Mouse (Mus musculus) erythroblast, adult 5-6 weeks (primary cell): ENCODE data around the gene Trpc4. TPM values are rescaled to one million over a fixed set of nuclear protein-coding genes. Genes with fewer than 3 reads are reported as not detected.

ENCODE experiments used
- ATAC-seq: replicated peaks from 2 replicates; pipeline ENCODE4 v1.8.0; 2016; ENCODE audit warnings: moderate number of reproducible peaks, mild to moderate bottlenecking, moderate TSS enrichment, inconsistent platforms; ENCODE audit not compliant: poor library complexity, low FRiP score, severe bottlenecking
- total RNA-seq, 2 experiments: library from RNA; stranded (forward) in 1 of 2; stranded (reverse) in 1 of 2; fragments of 150-400 nt in 1 of 2; fragments of 200-764, 138-1000 nt in 1 of 2; gene quantifications; 2 replicates each; pipeline versions ENCODE4 v1.2.3 to v1.2.4; 2015 to 2017; ENCODE audit warnings: low replicate concordance in 2 of 2

Trpc4 gene
- total RNA-seq, 2 experiments from 2014 or later = not detected

DNA sequence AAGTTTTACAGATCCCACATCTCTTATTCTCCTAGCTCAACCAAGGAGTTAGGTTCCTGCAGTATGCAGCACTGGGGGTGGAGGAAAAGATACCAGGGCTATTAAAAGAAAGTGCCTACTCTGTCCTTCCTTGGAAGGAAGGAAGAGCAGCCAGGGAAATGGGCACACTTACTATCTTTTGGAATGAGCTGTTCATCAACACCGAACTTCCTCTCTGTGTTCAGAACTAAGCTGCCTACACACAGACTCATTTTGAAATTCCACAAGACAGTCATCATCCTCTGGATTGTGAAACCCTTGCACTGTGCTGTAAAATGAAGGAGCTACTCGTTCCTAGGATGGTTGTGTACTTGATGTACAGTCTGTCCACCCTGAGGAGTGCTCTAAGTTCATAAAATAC is 90.6 kb downstream of the Trpc4 start:
- no peak for ATAC-seq

DNA sequence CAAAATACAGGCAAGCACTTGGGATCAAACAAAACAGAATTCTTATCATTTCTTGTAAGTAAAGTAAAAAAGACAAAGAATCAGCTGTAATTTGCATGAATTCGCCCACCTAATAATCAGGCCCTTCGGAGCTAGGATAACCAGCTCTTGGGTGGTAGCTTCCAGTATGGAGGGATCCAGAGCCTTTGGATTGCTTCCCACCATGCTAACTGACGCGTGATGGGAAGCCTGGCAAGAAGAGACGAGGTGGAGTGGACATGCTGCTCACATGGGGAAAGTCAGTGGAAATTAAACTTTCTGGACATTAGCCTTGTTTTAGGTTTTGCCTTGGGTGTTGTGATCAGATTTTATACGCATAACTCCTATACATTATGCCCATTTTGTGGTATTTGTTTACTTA is 93.5 kb downstream of the Trpc4 start:
- ATAC-seq = no peak

DNA sequence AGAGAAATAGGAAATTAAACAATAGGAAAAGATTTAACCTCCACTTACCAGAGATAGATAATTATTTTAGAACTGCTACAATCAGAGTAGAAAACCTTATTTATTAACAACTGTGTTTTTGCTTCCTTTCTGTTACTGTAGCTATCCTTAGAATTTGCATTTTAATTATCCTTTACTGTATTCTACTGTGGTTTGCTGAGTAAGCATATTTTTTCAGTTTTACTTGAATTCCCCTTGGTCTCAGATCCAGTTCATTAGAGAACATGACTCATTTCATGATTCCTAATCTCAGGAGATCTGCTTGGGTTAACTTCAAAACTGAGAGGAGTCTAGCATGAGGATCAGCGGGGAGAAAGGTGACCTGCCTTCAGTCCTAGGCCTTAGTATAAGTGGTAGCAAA is 111.1 kb downstream of the Trpc4 start:
- ATAC-seq = no peak

DNA sequence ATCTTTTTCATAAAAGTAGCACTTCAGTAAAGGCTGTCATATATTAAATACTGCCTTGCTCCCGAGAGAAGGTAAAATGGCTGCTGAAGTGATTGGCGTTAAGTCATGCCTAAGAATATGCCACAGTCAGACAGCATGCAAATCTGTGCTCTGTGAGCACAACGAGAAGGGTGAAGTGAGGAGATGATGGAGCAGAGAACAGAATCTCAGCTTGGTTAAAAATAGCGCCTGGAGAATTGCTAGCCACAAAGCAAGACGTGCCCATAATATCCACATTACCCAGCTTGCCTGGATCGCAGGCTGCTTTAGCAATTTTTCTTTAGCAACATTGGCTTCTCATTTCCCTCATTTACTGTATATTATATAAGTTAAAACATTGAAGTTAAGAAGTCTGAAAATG is 113.3 kb downstream of the Trpc4 start:
- no peak for ATAC-seq

DNA sequence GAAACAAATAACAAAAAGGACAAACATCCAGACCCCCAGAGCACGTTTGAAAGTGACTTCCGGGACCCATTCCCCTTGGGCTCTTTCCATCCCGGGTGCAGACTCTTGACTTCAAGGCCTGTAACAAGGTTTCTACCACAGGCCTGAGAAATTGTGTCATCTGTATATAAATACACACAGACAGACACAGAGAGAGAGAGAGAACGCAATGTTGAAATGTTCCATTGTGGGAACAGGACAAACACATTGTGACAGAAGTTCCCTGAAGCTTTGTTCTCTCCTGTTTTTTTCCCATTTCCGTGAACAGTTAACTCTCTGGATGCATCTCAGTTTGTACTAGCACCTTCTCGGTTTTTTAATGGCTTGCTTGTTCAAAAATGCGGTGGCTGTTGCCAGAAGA is 118.8 kb downstream of the Trpc4 start:
- no peak for ATAC-seq

DNA sequence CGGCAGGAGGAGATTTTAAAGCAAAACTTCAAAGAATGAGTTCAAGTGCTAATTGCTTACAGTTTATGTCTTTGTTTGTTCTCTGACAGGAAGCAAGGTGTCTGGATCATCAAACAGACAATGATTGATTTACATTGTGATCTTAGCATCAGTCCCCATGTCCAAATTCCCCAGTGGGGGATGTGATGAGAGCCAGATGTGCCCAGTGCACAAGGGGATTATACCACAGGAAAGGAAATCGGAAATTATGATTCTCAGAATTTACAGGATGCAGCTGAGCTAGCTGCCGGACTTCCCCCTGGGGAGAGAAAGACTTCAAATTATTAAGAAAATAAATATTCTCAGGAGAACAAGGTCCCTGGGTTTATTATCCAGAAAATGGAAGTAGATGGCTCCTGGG is 133.9 kb downstream of the Trpc4 start:
- no peak for ATAC-seq

DNA sequence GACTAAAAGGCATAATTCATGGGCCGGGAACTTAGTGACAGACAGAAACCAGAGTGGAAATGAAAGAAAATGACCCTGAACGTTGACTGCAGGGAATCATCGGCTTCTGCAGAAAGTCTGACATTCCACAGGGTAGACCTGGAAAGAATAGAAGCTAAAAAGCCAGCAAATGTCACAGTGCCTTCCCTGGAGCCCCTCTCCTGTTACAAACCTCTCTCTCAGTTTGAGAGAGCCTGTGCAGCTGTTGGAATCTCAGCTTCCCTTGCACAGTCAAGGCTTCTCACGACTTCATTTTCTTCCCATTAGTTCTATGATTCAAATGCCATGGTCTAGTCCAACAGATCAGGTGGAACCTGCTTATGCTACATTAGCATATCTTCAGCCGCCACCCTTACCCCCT is 154.8 kb downstream of the Trpc4 start:
- no peak for ATAC-seq

DNA sequence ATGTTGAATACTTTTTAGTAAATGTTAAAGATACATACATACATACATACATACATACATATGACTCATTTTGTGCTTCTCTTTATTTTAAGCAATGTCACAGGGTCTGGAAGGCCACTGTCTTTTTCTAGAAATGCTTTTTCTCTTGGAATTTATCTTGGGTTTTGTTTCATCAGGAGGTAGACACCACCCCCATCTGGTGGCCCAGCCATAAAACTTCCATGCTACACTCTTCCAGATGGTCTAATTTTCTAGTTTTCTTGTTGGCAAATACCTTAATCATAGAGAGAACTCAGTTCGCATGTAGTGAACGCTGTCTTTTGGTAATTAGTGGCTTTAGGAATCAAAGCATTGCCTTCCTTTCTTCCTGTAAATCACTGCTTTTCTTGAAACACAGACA is 158.2 kb downstream of the Trpc4 start:
- no peak for ATAC-seq

DNA sequence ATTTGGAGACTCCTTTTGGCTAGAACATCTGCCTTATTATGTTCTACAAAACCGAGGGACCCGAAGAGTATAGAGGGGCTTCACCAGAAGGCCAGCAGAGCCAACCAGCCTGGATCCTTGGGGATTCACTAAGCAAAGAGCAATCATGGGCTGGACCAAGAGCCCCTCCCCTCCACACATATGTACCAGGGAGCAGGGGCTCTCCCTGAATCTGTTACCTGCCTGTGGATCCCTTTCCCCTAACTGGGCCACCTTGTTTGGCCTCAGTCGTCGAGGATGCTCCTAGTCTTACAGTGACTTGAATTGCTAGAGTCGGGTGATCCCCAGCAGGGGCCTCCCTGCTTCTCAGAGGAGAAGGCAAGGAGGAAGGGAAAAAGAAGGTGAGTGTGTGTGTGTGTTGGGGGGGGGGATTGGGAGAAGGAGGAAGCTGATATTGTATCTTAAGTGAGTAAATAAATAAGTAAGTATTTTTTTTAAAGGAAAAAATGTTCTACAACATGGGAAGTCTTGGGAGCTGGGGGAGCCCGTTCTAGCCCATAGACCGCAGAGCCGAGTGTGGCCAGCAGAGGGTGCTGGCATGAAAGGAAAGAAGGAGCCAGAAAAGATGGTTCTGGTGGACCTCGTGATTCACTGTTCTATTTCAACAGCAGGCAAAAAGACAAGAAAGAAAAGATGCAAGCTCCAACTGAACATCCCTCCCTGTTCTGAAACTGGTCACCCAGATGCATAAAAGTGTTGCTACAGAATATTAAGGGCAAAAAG is 197.2 kb downstream of the Trpc4 start:
- ATAC-seq = no peak

DNA sequence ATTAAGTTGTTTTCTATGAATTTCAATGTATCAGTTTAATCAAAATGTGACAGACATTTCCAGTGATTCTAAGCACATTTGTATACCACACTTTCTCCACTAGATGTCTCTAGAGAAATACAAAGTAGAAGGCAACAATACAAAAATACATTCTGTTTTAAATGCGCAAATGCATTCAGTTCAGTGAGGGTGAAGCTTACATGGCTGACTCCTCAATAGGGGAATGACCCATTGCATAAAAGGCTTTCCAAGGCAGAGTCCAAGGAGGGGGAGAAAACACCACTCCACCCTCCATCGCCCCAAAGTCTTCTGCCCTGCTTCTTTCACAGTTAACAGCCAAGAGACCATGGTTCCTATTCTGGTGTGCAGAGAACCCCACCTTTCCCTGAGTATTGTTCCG is 201.7 kb downstream of the Trpc4 start:
- no peak for ATAC-seq

DNA sequence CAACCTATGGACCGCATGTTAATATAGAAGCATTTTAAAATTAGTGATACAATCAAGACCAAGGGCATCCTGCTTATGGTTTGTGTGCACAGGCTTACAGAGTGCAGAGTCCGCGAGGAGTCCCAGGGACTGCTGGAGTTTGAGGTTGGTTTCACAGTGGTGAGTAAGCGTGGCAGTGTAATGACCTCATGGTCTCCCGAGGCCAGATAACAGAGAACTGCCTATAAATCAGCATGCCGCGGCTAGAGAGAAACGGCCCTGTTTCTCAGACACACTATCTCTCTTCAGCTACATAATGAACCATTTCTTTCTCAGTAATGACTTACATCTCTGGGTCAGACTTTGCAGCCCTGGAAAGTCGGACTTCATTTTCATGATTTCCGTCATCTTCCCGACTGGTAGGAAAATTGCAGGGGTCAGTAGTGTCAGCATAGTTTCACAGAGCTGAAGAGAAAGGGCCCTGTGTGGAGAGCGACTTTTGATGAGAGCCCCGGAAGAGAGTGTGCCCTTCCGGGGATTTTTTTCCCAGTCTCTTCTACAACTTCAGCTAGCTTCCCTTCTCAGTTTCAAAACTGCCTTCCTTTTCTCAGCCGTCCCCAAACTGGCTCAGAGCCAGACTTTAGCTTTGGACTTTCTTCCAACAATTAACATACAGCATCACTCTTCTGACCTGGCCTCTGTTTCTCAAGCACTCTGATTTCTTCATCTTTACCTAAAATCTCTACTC is 202.8 kb downstream of the Trpc4 start:
- no peak for ATAC-seq

DNA sequence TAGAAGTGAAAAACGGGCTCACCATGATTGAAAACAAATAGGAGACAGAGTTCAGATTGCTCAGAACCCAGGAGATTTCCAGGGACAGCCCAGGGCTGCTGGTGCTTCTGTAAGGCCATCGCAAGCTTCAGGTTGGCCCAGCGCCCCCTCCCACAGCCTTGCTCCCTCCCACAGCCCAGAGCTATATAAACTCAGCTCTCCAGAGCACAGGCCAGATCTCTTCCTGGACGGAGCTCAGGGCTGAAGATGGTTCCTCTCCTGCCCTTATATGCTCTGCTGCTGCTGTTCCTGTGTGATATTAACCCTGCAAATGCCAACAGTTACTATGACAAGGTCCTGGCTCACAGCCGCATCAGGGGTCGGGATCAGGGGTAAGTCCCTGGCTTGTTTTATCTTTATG is 205.1 kb downstream of the Trpc4 start, which contains the start of gene Postn:
Gene Postn, plus strand, starts transcription at position 213 of the 400 bp plus-strand sequence.
- ATAC-seq = no peak

DNA sequence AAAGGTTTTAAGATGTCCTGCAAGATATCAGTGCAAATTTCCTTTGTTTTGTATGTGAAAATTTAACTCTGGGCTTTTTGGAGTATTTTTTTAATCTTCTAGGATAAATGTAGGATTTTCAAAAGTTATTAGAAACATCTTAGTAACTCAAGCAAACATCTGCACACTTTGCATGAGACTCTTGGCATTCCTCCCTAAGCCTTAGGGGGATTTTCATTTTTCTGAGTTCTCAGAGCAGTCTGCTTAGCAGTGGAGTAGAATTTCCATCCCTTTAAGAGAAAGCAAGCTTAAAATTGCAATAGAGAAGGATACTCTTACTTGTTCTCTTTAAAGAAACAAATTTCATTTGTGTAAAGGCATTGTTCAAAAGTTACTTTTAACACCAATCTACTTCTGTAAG is 205.8 kb downstream of the Trpc4 start:
- no peak for ATAC-seq

Other genes starting within 250 kb of the Trpc4 start
- not detected in 2 replicates for gene Postn, start 205.1 kb downstream of the Trpc4 start, total RNA-seq (2015; ENCODE audit: low replicate concordance)
- not detected in 2 replicates for gene Postn, start 205.1 kb downstream of the Trpc4 start, total RNA-seq (2017; ENCODE audit: low replicate concordance)